ENCODE assay signal across 8 mouse cellular contexts in the genomic region with DNA sequence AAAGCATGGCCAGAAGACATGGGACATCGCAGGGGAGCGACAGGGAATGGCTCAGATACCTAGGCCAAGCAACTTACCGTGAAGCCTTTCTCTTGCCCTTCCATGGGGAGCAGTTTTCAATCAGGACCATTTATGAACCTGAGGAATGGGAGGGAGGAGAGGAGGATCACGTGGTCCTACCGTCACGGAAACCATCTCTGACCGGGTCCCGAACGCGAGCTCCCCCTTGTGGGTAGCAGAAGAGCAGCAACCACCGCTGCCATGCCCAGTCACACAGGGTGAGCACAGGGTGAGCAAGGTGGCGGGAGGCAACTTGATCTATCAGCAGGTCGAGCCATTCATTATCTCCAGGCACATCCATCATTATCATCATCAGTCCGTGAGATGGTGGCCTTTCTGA. TPM values are rescaled to one million over a fixed set of nuclear protein-coding genes. Genes with fewer than 3 reads are reported as not detected.
DNase-seq lines count a peak whose midpoint lies in the region; ATAC-seq and TF ChIP-seq lines count a peak whose summit lies in the region.

No protein-coding gene starts in this region.

- H3K4me3 ChIP-seq in forebrain, embryonic 10.5 days, result no peak overlapping the region
- no peak overlapping the region for H3K4me3 ChIP-seq in forebrain, embryonic 13.5 days
- H3K4me3 ChIP-seq in embryonic fibroblast, embryonic 13.5 days (ENCODE audit: insufficient read depth, low read length), result no peak overlapping the region
- no peak overlapping the region for H3K4me3 ChIP-seq in limb, embryonic 10.5 days

- TF ChIP-seq POLR2A in embryonic fibroblast, embryonic 13.5 days (IDR thresholded peaks at IDR 0.05; ENCODE audit: low read depth, low read length), result no peak

- no peaks in the 10 kb centered on the region for H3K9me3 ChIP-seq in forebrain, embryonic 10.5 days
- H3K9me3 ChIP-seq in forebrain, embryonic 13.5 days (replicated peaks), result no peaks in the 10 kb centered on the region
- no peaks in the 10 kb centered on the region for H3K9me3 ChIP-seq in limb, embryonic 10.5 days (replicated peaks)

- H3K27me3 ChIP-seq in forebrain, embryonic 10.5 days (ENCODE audit: poor library complexity, severe bottlenecking), result peaks cover 26% of the 10 kb centered on the region; the same call in 1 of the 2 replicates
- H3K27me3 ChIP-seq in forebrain, embryonic 13.5 days, result no peaks in the 10 kb centered on the region
- H3K27me3 ChIP-seq in limb, embryonic 10.5 days (ENCODE audit: low read depth, poor library complexity, severe bottlenecking), result peaks cover 12% of the 10 kb centered on the region; the same call in 1 of the 2 replicates

- H3K27ac ChIP-seq in forebrain, embryonic 10.5 days, result no peak overlapping the region
- no peak overlapping the region for H3K27ac ChIP-seq in forebrain, embryonic 13.5 days
- H3K27ac ChIP-seq in embryonic fibroblast, embryonic 13.5 days (ENCODE audit: insufficient read depth, low read length), result no peak overlapping the region
- H3K27ac ChIP-seq in limb, embryonic 10.5 days, result no peak overlapping the region

- H3K9ac ChIP-seq in forebrain, embryonic 13.5 days, result no peak overlapping the region

- peaks cover 19% of the 10 kb centered on the region for H3K4me1 ChIP-seq in forebrain, embryonic 10.5 days
- H3K4me1 ChIP-seq in forebrain, embryonic 13.5 days, result peaks cover 11% of the 10 kb centered on the region
- H3K4me1 ChIP-seq in embryonic fibroblast, embryonic 13.5 days (ENCODE audit: control insufficient read depth, insufficient read depth, low read length), result no peaks in the 10 kb centered on the region
- peaks cover 52% of the 10 kb centered on the region for H3K4me1 ChIP-seq in limb, embryonic 10.5 days

- peak; percentile 65; the same call in 1 of the 2 replicates for TF ChIP-seq CTCF in embryonic fibroblast, embryonic 13.5 days (IDR thresholded peaks at IDR 0.05; ENCODE audit: borderline replicate concordance, insufficient read depth, low read length)

- ATAC-seq in forebrain, embryonic 13.5 days, result no peak

- H3K36me3 ChIP-seq in forebrain, embryonic 10.5 days (replicated peaks), result no peaks in the 10 kb centered on the region
- no peaks in the 10 kb centered on the region for H3K36me3 ChIP-seq in forebrain, embryonic 13.5 days (ENCODE audit: poor library complexity, severe bottlenecking)
- H3K36me3 ChIP-seq in limb, embryonic 10.5 days, result no peaks in the 10 kb centered on the region

- peak; percentile 62 for DNase-seq in forebrain, embryonic 10.5 days (ENCODE audit: extremely low spot score, low spot score)
- peak; percentile 56 for DNase-seq in 416B (ENCODE audit: low read depth)
- DNase-seq in adrenal gland, postnatal 36 days, result peak; percentile 76 to 83
- peak; percentile 69 for DNase-seq in limb, embryonic 10.5 days (ENCODE audit: low spot score)
- peak; percentile 75 for DNase-seq in naive thymus-derived CD4-positive, alpha-beta T cell, adult 2 months (ENCODE audit: low read depth)
- DNase-seq in thymus, postnatal 10 days (ENCODE audit: low spot score in 2 of 2), result peak; percentile 64 to 84

- WGBS in forebrain, embryonic 10.5 days, result 26% methylated on average over 14 of the region's 14 CpGs
- WGBS in forebrain, embryonic 13.5 days, result 20% methylated on average over 14 of the region's 14 CpGs
- 17% methylated on average over 14 of the region's 14 CpGs for WGBS in limb, embryonic 10.5 days

- no peak overlapping the region for H3K4me2 ChIP-seq in forebrain, embryonic 13.5 days

RNA-seq across cellular contexts. Expression of gene Ccdc167, which starts 56.5 kb away (rescaled TPM):
- polyA plus RNA-seq in forebrain, embryonic 10.5 days (2016; fragmentation: Nextera tagmentation; extraction: Ambion mirVana), result 16.0 and 17.9 TPM in 2 replicates
- polyA plus RNA-seq in forebrain, embryonic 13.5 days (2015; fragmentation: Nextera tagmentation; extraction: Ambion mirVana), result 13.0 and 14.2 TPM in 2 replicates
- 10 to 100 TPM in 1 of 2 experiments, 1 to 10 TPM in 1; 8.6 to 11.4 TPM for total RNA-seq in adrenal gland, postnatal 36 days (2021)
- 10.8 and 11.0 TPM in 2 replicates for polyA plus RNA-seq in embryonic fibroblast, embryonic 13.5 days (2011; ENCODE audit: insufficient read length, low read depth, missing spikeins)
- polyA plus RNA-seq in limb, embryonic 10.5 days (2016; fragmentation: Nextera tagmentation; extraction: Ambion mirVana), result 16.2 and 21.4 TPM in 2 replicates
